ENCODE assay signal across 16 mouse cellular contexts in genomic region chr7:44253023-44253616, GRCm38 (mm10). TPM values are rescaled to one million over a fixed set of nuclear protein-coding genes. Genes with fewer than 3 reads are reported as not detected.
A peak's percentile ranks its signal among the peaks of the same experiment; 100 is the strongest.
DNase-seq lines count a peak whose midpoint lies in the region; ATAC-seq and TF ChIP-seq lines count a peak whose summit lies in the region.
"Had no signal": no experiment of that assay in that cellular context is flagged by ENCODE, and none has a peak within 500 bp of the region (broad histone marks: within the 10 kb centered on the region; RNA-seq: fewer than 3 reads in every experiment).

No protein-coding gene starts in this region.

- no peaks in the 10 kb centered on the region for H3K9me3 ChIP-seq in hindbrain, embryonic 16.5 days (ENCODE audit: control insufficient read depth, low read length)
- no peaks in the 10 kb centered on the region for H3K9me3 ChIP-seq in hindbrain, embryonic 13.5 days
- no peaks in the 10 kb centered on the region for H3K9me3 ChIP-seq in midbrain, embryonic 11.5 days (ENCODE audit: control insufficient read depth, low read length)
- H3K9me3 ChIP-seq in midbrain, embryonic 14.5 days (ENCODE audit: control insufficient read depth, low read length) = no peaks in the 10 kb centered on the region
- H3K9me3 ChIP-seq in intestine, postnatal 0 days (ENCODE audit: control insufficient read depth) = no peaks in the 10 kb centered on the region
- H3K9me3 ChIP-seq in stomach, embryonic 16.5 days (replicated peaks; ENCODE audit: control insufficient read depth, low read length) = no peaks in the 10 kb centered on the region

- no peak overlapping the region for H3K4me2 ChIP-seq in hindbrain, embryonic 16.5 days (ENCODE audit: low read length)
- no peak overlapping the region for H3K4me2 ChIP-seq in hindbrain, embryonic 13.5 days
- no peak overlapping the region for H3K4me2 ChIP-seq in midbrain, embryonic 11.5 days
- H3K4me2 ChIP-seq in midbrain, embryonic 14.5 days (ENCODE audit: low read length) = no peak overlapping the region
- H3K4me2 ChIP-seq in intestine, postnatal 0 days (replicated peaks; ENCODE audit: low read depth) = no peak overlapping the region
- H3K4me2 ChIP-seq in stomach, embryonic 16.5 days (ENCODE audit: low read depth, low read length) = no peak overlapping the region

- H3K4me1 ChIP-seq in hindbrain, embryonic 16.5 days (ENCODE audit: control insufficient read depth, insufficient read depth, low read depth, low read length) = peaks cover 11% of the 10 kb centered on the region
- peaks cover 31% of the 10 kb centered on the region for H3K4me1 ChIP-seq in hindbrain, embryonic 13.5 days (replicated peaks)
- no peaks in the 10 kb centered on the region; the same call in 1 of the 2 replicates for H3K4me1 ChIP-seq in midbrain, embryonic 11.5 days (ENCODE audit: control insufficient read depth, insufficient read depth, low read length)
- 0 out of 2 replicates have a peak, but pooled peaks cover 3% of the 10 kb centered on the region for H3K4me1 ChIP-seq in midbrain, embryonic 14.5 days (ENCODE audit: control insufficient read depth, insufficient read depth, low read length)
- H3K4me1 ChIP-seq in intestine, postnatal 0 days (replicated peaks; ENCODE audit: control insufficient read depth, insufficient read depth, low read length) = no peaks in the 10 kb centered on the region
- H3K4me1 ChIP-seq in stomach, embryonic 16.5 days (ENCODE audit: control insufficient read depth, insufficient read depth, low read length) = peaks cover under 1% of the 10 kb centered on the region; the same call in 1 of the 2 replicates

- WGBS in hindbrain, embryonic 16.5 days = 67% methylated on average over 15 of the region's 15 CpGs
- 76% methylated on average over 15 of the region's 15 CpGs for WGBS in hindbrain, embryonic 13.5 days
- WGBS in midbrain, embryonic 11.5 days = 73% methylated on average over 15 of the region's 15 CpGs
- WGBS in midbrain, embryonic 14.5 days = 71% methylated on average over 15 of the region's 15 CpGs
- WGBS in intestine, postnatal 0 days = 68% methylated on average over 15 of the region's 15 CpGs
- WGBS in stomach, embryonic 16.5 days = 65% methylated on average over 15 of the region's 15 CpGs

- ATAC-seq in hindbrain, embryonic 16.5 days = peak; percentile 15; the same call in 1 of the 2 replicates
- ATAC-seq in hindbrain, embryonic 13.5 days (ENCODE audit: low FRiP score) = no peak
- ATAC-seq in midbrain, embryonic 11.5 days (ENCODE audit: low FRiP score) = peak; percentile 18; the same call in 1 of the 2 replicates
- no peak for ATAC-seq in midbrain, embryonic 14.5 days (ENCODE audit: low FRiP score, low TSS enrichment)
- no peak for ATAC-seq in intestine, postnatal 0 days
- peak; percentile 23; the same call in 1 of the 2 replicates for ATAC-seq in stomach, embryonic 16.5 days (ENCODE audit: insufficient read depth, low FRiP score)

- peaks cover 33% of the 10 kb centered on the region for H3K36me3 ChIP-seq in hindbrain, embryonic 16.5 days (ENCODE audit: control insufficient read depth, insufficient read depth, low read length)
- peaks cover 60% of the 10 kb centered on the region for H3K36me3 ChIP-seq in hindbrain, embryonic 13.5 days
- peaks cover 19% of the 10 kb centered on the region; the same call in 1 of the 2 replicates for H3K36me3 ChIP-seq in midbrain, embryonic 11.5 days (ENCODE audit: control insufficient read depth, insufficient read depth, low read length)
- peaks cover 52% of the 10 kb centered on the region for H3K36me3 ChIP-seq in midbrain, embryonic 14.5 days (ENCODE audit: control insufficient read depth, insufficient read depth, low read length)
- peaks cover 37% of the 10 kb centered on the region for H3K36me3 ChIP-seq in intestine, postnatal 0 days (ENCODE audit: control insufficient read depth, insufficient read depth)
- H3K36me3 ChIP-seq in stomach, embryonic 16.5 days (ENCODE audit: control insufficient read depth, insufficient read depth, low read length) = peaks cover 11% of the 10 kb centered on the region; the same call in 1 of the 2 replicates

- no peak overlapping the region for H3K9ac ChIP-seq in hindbrain, embryonic 16.5 days (ENCODE audit: low read depth, low read length)
- no peak overlapping the region; the same call in 1 of the 2 replicates for H3K9ac ChIP-seq in hindbrain, embryonic 13.5 days
- H3K9ac ChIP-seq in midbrain, embryonic 11.5 days (ENCODE audit: low read length) = no peak overlapping the region
- H3K9ac ChIP-seq in midbrain, embryonic 14.5 days (replicated peaks; ENCODE audit: low read length) = no peak overlapping the region
- no peak overlapping the region for H3K9ac ChIP-seq in intestine, postnatal 0 days (ENCODE audit: low read depth, low read length)
- H3K9ac ChIP-seq in stomach, embryonic 16.5 days (ENCODE audit: low read length) = no peak overlapping the region

- H3K4me3 ChIP-seq in hindbrain, embryonic 16.5 days (ENCODE audit: low read length) = no peak overlapping the region
- no peak overlapping the region for H3K4me3 ChIP-seq in hindbrain, embryonic 13.5 days
- H3K4me3 ChIP-seq in midbrain, embryonic 11.5 days (ENCODE audit: low read depth, low read length) = no peak overlapping the region
- no peak overlapping the region for H3K4me3 ChIP-seq in midbrain, embryonic 14.5 days (replicated peaks; ENCODE audit: low read depth, low read length)
- H3K4me3 ChIP-seq in intestine, postnatal 0 days (ENCODE audit: low read depth, low read length) = no peak overlapping the region
- no peak overlapping the region for H3K4me3 ChIP-seq in stomach, embryonic 16.5 days (replicated peaks; ENCODE audit: low read length)
- H3K4me3 ChIP-seq: myocyte had no signal

- no peak overlapping the region for H3K27ac ChIP-seq in hindbrain, embryonic 16.5 days (ENCODE audit: low read depth, low read length)
- H3K27ac ChIP-seq in hindbrain, embryonic 13.5 days = no peak overlapping the region; the same call in 1 of the 2 replicates
- no peak overlapping the region for H3K27ac ChIP-seq in midbrain, embryonic 11.5 days (ENCODE audit: low read depth, low read length)
- H3K27ac ChIP-seq in midbrain, embryonic 14.5 days (replicated peaks; ENCODE audit: low read depth, low read length) = no peak overlapping the region
- no peak overlapping the region for H3K27ac ChIP-seq in intestine, postnatal 0 days (ENCODE audit: low read depth, low read length)
- no peak overlapping the region for H3K27ac ChIP-seq in stomach, embryonic 16.5 days (ENCODE audit: low read length)
- H3K27ac ChIP-seq: macrophage had no signal

- H3K27me3 ChIP-seq in hindbrain, embryonic 16.5 days (replicated peaks; ENCODE audit: control insufficient read depth, insufficient read depth, low read length) = no peaks in the 10 kb centered on the region
- no peaks in the 10 kb centered on the region for H3K27me3 ChIP-seq in hindbrain, embryonic 13.5 days
- H3K27me3 ChIP-seq in midbrain, embryonic 11.5 days (ENCODE audit: control insufficient read depth, insufficient read depth, low read length) = no peaks in the 10 kb centered on the region
- H3K27me3 ChIP-seq in midbrain, embryonic 14.5 days (ENCODE audit: control insufficient read depth, insufficient read depth, low read length) = no peaks in the 10 kb centered on the region
- no peaks in the 10 kb centered on the region for H3K27me3 ChIP-seq in intestine, postnatal 0 days (replicated peaks; ENCODE audit: control insufficient read depth, insufficient read depth, low read length)
- no peaks in the 10 kb centered on the region for H3K27me3 ChIP-seq in stomach, embryonic 16.5 days (ENCODE audit: control insufficient read depth, insufficient read depth, low read length)

- TF ChIP-seq CTCF in intestine, postnatal 0 days (IDR thresholded peaks at IDR 0.05; ENCODE audit: low read depth) = 0 out of 2 replicates have a peak, but pooled peaks have one; percentile 6

- DNase-seq in midbrain, embryonic 11.5 days (ENCODE audit: low spot score, missing footprints) = peak; percentile 82
- DNase-seq in midbrain, embryonic 14.5 days = no peak
- no peak for DNase-seq in gastrocnemius, postnatal 25 days
- DNase-seq: adrenal gland, adult 8-10 months; heart, adult 18-20 months; heart, postnatal 4 days; layer of hippocampus, postnatal 36 days had no signal

RNA-seq across cellular contexts. Expression of gene Acp4, which starts 4.1 kb away (rescaled TPM):
- 0.12 TPM in 1 of 2 replicates, not detected in the other for polyA plus RNA-seq in hindbrain, embryonic 16.5 days (2015; fragmentation: Nextera tagmentation; extraction: Ambion mirVana)
- 0.10 TPM in 1 of 2 replicates, not detected in the other for polyA plus RNA-seq in hindbrain, embryonic 13.5 days (2015; fragmentation: Nextera tagmentation; extraction: Ambion mirVana)
- polyA plus RNA-seq in midbrain, embryonic 11.5 days (2014; fragmentation: Nextera tagmentation; extraction: Ambion mirVana) = not detected in 2 replicates
- polyA plus RNA-seq in midbrain, embryonic 14.5 days (2014; fragmentation: Nextera tagmentation; extraction: Ambion mirVana) = not detected in 2 replicates
- not detected in 2 replicates for polyA plus RNA-seq in intestine, postnatal 0 days (2015; fragmentation: Nextera tagmentation; extraction: Ambion mirVana)
- polyA plus RNA-seq in stomach, embryonic 16.5 days (2015; fragmentation: Nextera tagmentation; extraction: Ambion mirVana) = 0.27 TPM in 1 of 2 replicates, not detected in the other
- not detected for total RNA-seq in gastrocnemius, postnatal 25 days (2021)
- total RNA-seq: adrenal gland, adult 8-10 months; heart, adult 18-20 months; heart, postnatal 4 days; layer of hippocampus, postnatal 36 days; liver, adult 2 months had no signal
- polyA plus RNA-seq: kidney, embryonic 16.5 days; liver, adult 2 months; macrophage; small intestine, adult 2 months had no signal

RNA-seq across cellular contexts. Expression of gene 2410002F23Rik, which starts 6.6 kb away (rescaled TPM):
- 216 and 218 TPM in 2 replicates for polyA plus RNA-seq in hindbrain, embryonic 16.5 days (2015; fragmentation: Nextera tagmentation; extraction: Ambion mirVana)
- polyA plus RNA-seq in hindbrain, embryonic 13.5 days (2015; fragmentation: Nextera tagmentation; extraction: Ambion mirVana) = 206 and 226 TPM in 2 replicates
- 104 and 117 TPM in 2 replicates for polyA plus RNA-seq in midbrain, embryonic 11.5 days (2014; fragmentation: Nextera tagmentation; extraction: Ambion mirVana)
- 199 and 211 TPM in 2 replicates for polyA plus RNA-seq in midbrain, embryonic 14.5 days (2014; fragmentation: Nextera tagmentation; extraction: Ambion mirVana)
- 40.3 and 42.3 TPM in 2 replicates for polyA plus RNA-seq in intestine, postnatal 0 days (2015; fragmentation: Nextera tagmentation; extraction: Ambion mirVana)
- 131 and 139 TPM in 2 replicates for polyA plus RNA-seq in stomach, embryonic 16.5 days (2015; fragmentation: Nextera tagmentation; extraction: Ambion mirVana)
- total RNA-seq in gastrocnemius, postnatal 25 days (2021) = 1 to 10 TPM; 6.1 to 8.0 TPM

RNA-seq across cellular contexts. Expression of gene 1700028J19Rik, which starts 6.6 kb away (rescaled TPM):
- 0.67 and 1.7 TPM in 2 replicates for polyA plus RNA-seq in hindbrain, embryonic 16.5 days (2015; fragmentation: Nextera tagmentation; extraction: Ambion mirVana)
- 1.5 and 1.7 TPM in 2 replicates for polyA plus RNA-seq in hindbrain, embryonic 13.5 days (2015; fragmentation: Nextera tagmentation; extraction: Ambion mirVana)
- 1.1 and 1.4 TPM in 2 replicates for polyA plus RNA-seq in midbrain, embryonic 11.5 days (2014; fragmentation: Nextera tagmentation; extraction: Ambion mirVana)
- 1.3 and 1.8 TPM in 2 replicates for polyA plus RNA-seq in midbrain, embryonic 14.5 days (2014; fragmentation: Nextera tagmentation; extraction: Ambion mirVana)
- polyA plus RNA-seq in intestine, postnatal 0 days (2015; fragmentation: Nextera tagmentation; extraction: Ambion mirVana) = 0.65 and 1.1 TPM in 2 replicates
- 1.4 and 1.6 TPM in 2 replicates for polyA plus RNA-seq in stomach, embryonic 16.5 days (2015; fragmentation: Nextera tagmentation; extraction: Ambion mirVana)
- under 1 TPM; 0.36 to 0.43 TPM for total RNA-seq in gastrocnemius, postnatal 25 days (2021)

RNA-seq across cellular contexts. Expression of gene Gm15517, which starts 8.1 kb away (rescaled TPM):
- polyA plus RNA-seq in hindbrain, embryonic 16.5 days (2015; fragmentation: Nextera tagmentation; extraction: Ambion mirVana) = not detected in 2 replicates
- polyA plus RNA-seq in hindbrain, embryonic 13.5 days (2015; fragmentation: Nextera tagmentation; extraction: Ambion mirVana) = not detected in 2 replicates
- polyA plus RNA-seq in midbrain, embryonic 11.5 days (2014; fragmentation: Nextera tagmentation; extraction: Ambion mirVana) = not detected in 2 replicates
- polyA plus RNA-seq in midbrain, embryonic 14.5 days (2014; fragmentation: Nextera tagmentation; extraction: Ambion mirVana) = 1.8 TPM in 1 of 2 replicates, not detected in the other
- polyA plus RNA-seq in intestine, postnatal 0 days (2015; fragmentation: Nextera tagmentation; extraction: Ambion mirVana) = not detected in 2 replicates
- not detected in 2 replicates for polyA plus RNA-seq in stomach, embryonic 16.5 days (2015; fragmentation: Nextera tagmentation; extraction: Ambion mirVana)
- not detected for total RNA-seq in gastrocnemius, postnatal 25 days (2021)
- total RNA-seq: adrenal gland, adult 8-10 months; heart, adult 18-20 months; heart, postnatal 4 days; layer of hippocampus, postnatal 36 days; liver, adult 2 months had no signal
- polyA plus RNA-seq: kidney, embryonic 16.5 days; liver, adult 2 months; macrophage; myocyte; small intestine, adult 2 months had no signal

RNA-seq across cellular contexts. Expression of gene Gm36864, which starts 17.1 kb away (rescaled TPM):
- 0.15 TPM in 1 of 2 replicates, not detected in the other for polyA plus RNA-seq in hindbrain, embryonic 16.5 days (2015; fragmentation: Nextera tagmentation; extraction: Ambion mirVana)
- not detected in 2 replicates for polyA plus RNA-seq in hindbrain, embryonic 13.5 days (2015; fragmentation: Nextera tagmentation; extraction: Ambion mirVana)
- not detected in 2 replicates for polyA plus RNA-seq in midbrain, embryonic 11.5 days (2014; fragmentation: Nextera tagmentation; extraction: Ambion mirVana)
- polyA plus RNA-seq in midbrain, embryonic 14.5 days (2014; fragmentation: Nextera tagmentation; extraction: Ambion mirVana) = not detected in 2 replicates
- not detected in 2 replicates for polyA plus RNA-seq in intestine, postnatal 0 days (2015; fragmentation: Nextera tagmentation; extraction: Ambion mirVana)
- 0.13 TPM in 1 of 2 replicates, not detected in the other for polyA plus RNA-seq in stomach, embryonic 16.5 days (2015; fragmentation: Nextera tagmentation; extraction: Ambion mirVana)
- not detected for total RNA-seq in gastrocnemius, postnatal 25 days (2021)
- total RNA-seq: adrenal gland, adult 8-10 months; heart, adult 18-20 months; heart, postnatal 4 days; layer of hippocampus, postnatal 36 days; liver, adult 2 months had no signal
- polyA plus RNA-seq: kidney, embryonic 16.5 days; liver, adult 2 months; macrophage; myocyte; small intestine, adult 2 months had no signal

Comparison
In these comparisons a context has a peak if more than half of its experiments do, and no peak if none do; other contexts are left out.
1. ATAC-seq: peak in hindbrain, embryonic 16.5 days (single experiment), midbrain, embryonic 11.5 days (single experiment) and stomach, embryonic 16.5 days (single experiment); none in hindbrain, embryonic 13.5 days (single experiment), midbrain, embryonic 14.5 days (single experiment) and intestine, postnatal 0 days (single experiment).